Mouse (Mus musculus) neural tube, embryonic 14.5 days (tissue): ENCODE results near the gene Timm13. TPM values are rescaled to one million over a fixed set of nuclear protein-coding genes. Genes with fewer than 3 reads are reported as not detected.

Source experiments
- ATAC-seq: fragments of 200-750 bp; cut with Nextera tagmentation; 2 replicates; pipeline ENCODE4 v1.8.0; 2017; ENCODE audit warnings: low read depth, mild to moderate bottlenecking, moderate TSS enrichment, moderate library complexity
- H3K27ac ChIP-seq: fragments of 300-500 bp; sonication (generic); 2 replicates; pipeline ENCODE4 v1.5.1; 2014; ENCODE audit warnings: low read depth, mild to moderate bottlenecking, control low read depth, low read length, moderate library complexity, mixed read lengths
- H3K27me3 ChIP-seq: fragments of 300-500 bp; sonication (generic); 2 replicates; pipeline ENCODE4 v1.6.1; 2014; ENCODE audit warnings: low read length; ENCODE audit not compliant: control insufficient read depth, insufficient read depth
- H3K36me3 ChIP-seq: fragments of 300-500 bp; sonication (generic); 2 replicates; pipeline ENCODE4 v1.6.1; 2014; ENCODE audit warnings: low read length, mixed read lengths; ENCODE audit not compliant: control insufficient read depth, insufficient read depth
- H3K4me1 ChIP-seq: fragments of 300-500 bp; sonication (generic); 2 replicates; pipeline ENCODE4 v1.6.1; 2014; ENCODE audit warnings: low read length; ENCODE audit not compliant: control insufficient read depth, insufficient read depth
- H3K4me2 ChIP-seq: fragments of 300-500 bp; sonication (generic); 2 replicates; pipeline ENCODE4 v1.6.1; 2014; ENCODE audit warnings: mild to moderate bottlenecking, low read depth, low read length, control low read depth
- H3K4me3 ChIP-seq: fragments of 300-500 bp; sonication (generic); 2 replicates; pipeline ENCODE4 v1.5.1; 2014; ENCODE audit warnings: low read depth, low read length, control low read depth, mixed read lengths
- H3K9ac ChIP-seq: fragments of 300-500 bp; sonication (generic); replicated peaks from 2 replicates; pipeline ENCODE4 v1.6.1; 2014; ENCODE audit warnings: low read depth, mild to moderate bottlenecking, control low read depth, low read length, mixed read lengths
- H3K9me3 ChIP-seq: fragments of 300-500 bp; sonication (generic); 2 replicates; pipeline ENCODE4 v1.6.1; 2016; ENCODE audit warnings: low read length; ENCODE audit not compliant: control insufficient read depth
- WGBS: fragments of 180-500 bp; shearing (Covaris S2); extraction: QIAGEN DNeasy Blood & Tissue Kit; methylation state at CpG from one replicate; pipeline ENCODE4 v1.1.7; 2014; 5-methylcytosine and 5-hydroxymethylcytosine counted together
- polyA plus RNA-seq: library from polyadenylated mRNA; unstranded; fragments of >200 nt; fragmentation: Nextera tagmentation; extraction: Ambion mirVana; gene quantifications from 2 replicates; pipeline ENCODE4 v1.2.1, GENCODE M21; 2014

Timm13 gene
- polyA plus RNA-seq, 1 experiment from 2014 or later, result 352 TPM

DNA sequence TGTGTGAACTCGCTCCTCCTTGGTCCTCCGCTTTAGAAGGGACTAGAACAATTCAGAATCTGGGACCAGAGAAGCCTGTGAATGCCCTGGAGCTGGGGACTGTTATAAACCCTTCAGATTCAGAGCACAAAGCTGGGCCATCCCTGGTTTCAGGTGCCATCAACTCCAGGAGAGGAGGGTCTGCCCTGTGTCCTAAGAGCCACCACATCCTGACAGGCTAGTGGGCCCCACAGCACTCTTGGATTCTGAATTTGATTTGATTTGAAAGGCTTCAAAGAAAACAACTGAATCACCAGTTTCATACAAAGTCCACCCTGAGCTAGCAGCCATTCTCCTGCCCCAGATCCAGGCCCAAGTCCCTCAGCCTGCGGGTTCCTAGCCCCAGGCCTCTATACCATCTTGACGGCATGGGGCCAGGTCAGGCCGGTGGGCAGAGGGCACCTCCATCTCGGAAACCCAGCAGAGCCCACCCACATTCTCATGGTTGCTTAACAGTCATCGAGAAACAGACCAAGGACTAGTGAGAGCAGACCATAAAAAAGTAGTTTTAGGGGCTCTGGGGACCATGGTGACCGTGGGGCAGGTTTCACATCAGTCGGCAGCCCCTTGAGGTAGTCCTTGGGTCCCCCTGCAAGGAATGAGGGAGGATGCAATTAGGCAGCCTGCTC lies 1.6 kb upstream of the Timm13 start:
- 87% methylated on average over 9 of the region's 9 CpGs for WGBS
- H3K27ac ChIP-seq, result no peak overlapping the region
- H3K4me3 ChIP-seq, result no peak overlapping the region
- H3K4me1 ChIP-seq, result peaks cover 19% of the 10 kb centered on the region
- peaks cover 52% of the 10 kb centered on the region for H3K36me3 ChIP-seq
- H3K9ac ChIP-seq, result no peak overlapping the region
- H3K4me2 ChIP-seq, result no peak overlapping the region
- no peaks in the 10 kb centered on the region for H3K27me3 ChIP-seq
- ATAC-seq, result no peak
- H3K9me3 ChIP-seq, result no peaks in the 10 kb centered on the region

DNA sequence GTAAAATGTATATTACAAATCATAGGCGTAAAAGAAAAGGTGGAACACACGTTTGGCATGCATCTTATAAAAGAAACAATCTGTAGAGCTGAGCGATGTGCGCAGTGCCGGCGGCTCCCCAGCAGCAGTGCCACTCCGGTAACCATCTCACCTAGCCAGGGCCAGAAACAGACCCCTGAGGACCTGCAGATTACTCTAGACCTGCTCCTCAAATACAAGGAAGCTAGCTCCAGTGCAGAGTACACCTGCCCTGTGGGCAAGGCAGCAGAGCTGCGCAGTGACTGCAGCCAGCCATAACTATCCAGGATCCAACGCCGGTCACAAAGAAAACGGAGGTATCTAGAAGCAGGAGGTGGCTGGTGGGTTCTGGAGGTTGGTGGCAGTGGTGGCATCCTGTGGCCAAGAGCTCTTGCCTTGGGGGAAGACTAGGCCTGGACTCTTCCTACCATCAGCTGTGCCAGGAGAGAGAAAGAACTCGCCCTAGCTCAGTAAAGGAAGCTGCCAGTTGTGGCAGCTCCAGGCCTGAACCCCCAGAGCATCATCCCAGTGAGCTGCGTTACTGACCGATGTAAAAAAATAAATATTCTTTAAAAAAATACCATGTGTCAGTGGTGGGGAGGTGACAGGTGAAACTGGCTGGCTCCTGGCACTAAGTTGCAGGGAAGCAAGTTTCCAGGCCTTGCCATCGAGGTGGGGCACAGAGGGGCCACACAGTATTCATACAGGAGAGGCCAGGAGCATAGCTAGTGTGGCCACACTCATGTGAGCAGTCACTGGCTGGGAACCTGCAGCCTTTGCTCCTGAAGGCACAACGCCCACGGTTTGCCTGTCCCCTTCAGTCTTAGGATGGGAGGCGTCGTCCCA lies 872 bp upstream of the Timm13 start:
- Histone ChIP-seq H3K9ac (0 out of 2 replicates have a peak overlapping the region, but pooled peaks have one; percentile 4), H3K27ac (0 out of 2 replicates have a peak overlapping the region, but pooled peaks have one; percentile 39), H3K4me1 (peaks cover 19% of the 10 kb centered on the region), H3K4me2 (peak overlapping the region; percentile 93; the same call in 1 of the 2 replicates), H3K36me3 (peaks cover 49% of the 10 kb centered on the region), H3K4me3 (peak overlapping the region; percentile 47; the same call in 1 of the 2 replicates), H3K27me3 (no peaks in the 10 kb centered on the region), H3K9me3 (no peaks in the 10 kb centered on the region)
- WGBS, result 88% methylated on average over 19 of the region's 19 CpGs
- ATAC-seq, result no peak

DNA sequence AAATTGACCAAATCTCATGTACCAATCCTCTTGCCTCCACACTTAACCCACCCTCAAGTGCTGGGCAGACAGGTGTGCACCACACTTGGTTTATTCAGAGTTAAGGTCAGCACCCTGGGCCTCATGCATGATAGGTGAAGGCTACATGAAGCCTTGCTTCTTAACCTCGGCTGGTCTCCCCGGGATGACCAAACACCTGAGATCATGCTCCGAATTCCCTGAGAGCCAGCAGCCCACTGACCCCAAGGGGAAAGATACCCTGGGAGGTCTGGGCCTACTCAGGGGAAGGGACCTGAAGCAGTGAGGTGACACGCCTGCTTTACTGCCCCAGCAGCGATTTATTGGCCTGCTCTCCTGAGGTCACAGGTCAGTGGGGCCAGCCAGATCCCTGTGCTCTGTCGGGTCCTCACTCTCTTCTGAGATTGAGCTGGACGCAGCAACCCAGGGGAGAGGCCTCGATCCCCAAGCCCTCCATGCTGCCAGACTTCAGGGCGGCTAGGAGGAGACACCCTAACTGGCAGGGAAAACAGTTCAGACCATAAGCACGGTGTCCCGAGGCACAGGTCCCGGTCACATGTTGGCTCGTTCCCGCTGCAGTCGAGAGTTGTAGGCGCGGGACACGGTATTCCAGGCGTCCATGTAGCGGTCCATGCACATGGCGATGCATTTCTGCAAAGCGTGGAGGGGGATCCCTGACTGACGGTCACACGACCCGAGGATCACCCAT lies 1.0 kb downstream of the Timm13 start:
- H3K36me3 ChIP-seq, result peaks cover 34% of the 10 kb centered on the region
- ATAC-seq, result peak; percentile 0; the same call in 1 of the 2 replicates

DNA sequence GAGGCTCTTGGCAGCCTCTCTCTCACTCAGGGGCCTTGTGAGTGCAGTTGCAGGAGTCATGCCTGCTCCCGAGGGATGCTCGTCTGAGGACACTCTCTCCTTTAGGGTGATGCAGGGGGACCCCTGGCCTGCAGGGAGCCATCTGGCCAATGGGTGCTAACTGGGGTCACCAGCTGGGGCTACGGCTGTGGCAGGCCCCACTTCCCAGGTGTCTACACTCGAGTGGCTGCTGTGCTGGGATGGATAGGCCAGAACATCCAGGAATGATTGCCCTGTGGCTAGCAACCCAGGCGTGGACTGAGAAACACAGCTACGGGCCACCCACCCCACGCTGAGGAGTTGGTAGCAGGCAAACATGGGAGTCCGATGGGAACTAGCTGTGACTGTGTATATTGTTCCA lies 1.7 kb downstream of the Timm13 start:
- H3K4me1 ChIP-seq, result peaks cover 19% of the 10 kb centered on the region
- H3K27me3 ChIP-seq, result no peaks in the 10 kb centered on the region
- no peak overlapping the region for H3K9ac ChIP-seq
- ATAC-seq, result no peak
- no peak overlapping the region for H3K27ac ChIP-seq
- H3K36me3 ChIP-seq, result peaks cover 28% of the 10 kb centered on the region
- 88% methylated on average over 8 of the region's 8 CpGs for WGBS
- H3K4me3 ChIP-seq, result no peak overlapping the region
- no peaks in the 10 kb centered on the region for H3K9me3 ChIP-seq
- peak overlapping the region; percentile 93; the same call in 1 of the 2 replicates for H3K4me2 ChIP-seq

More for the DNA sequence above, 1.0 kb downstream of the Timm13 start:
- Histone ChIP-seq H3K27me3 (no peaks in the 10 kb centered on the region), H3K4me3 (peak overlapping the region; percentile 47), H3K27ac (peak overlapping the region; percentile 69), H3K9me3 (no peaks in the 10 kb centered on the region), H3K4me1 (peaks cover 19% of the 10 kb centered on the region), H3K9ac (peak overlapping the region; percentile 66), H3K4me2 (peak overlapping the region; percentile 93)
- WGBS, result 16% methylated on average over 25 of the region's 25 CpGs

DNA sequence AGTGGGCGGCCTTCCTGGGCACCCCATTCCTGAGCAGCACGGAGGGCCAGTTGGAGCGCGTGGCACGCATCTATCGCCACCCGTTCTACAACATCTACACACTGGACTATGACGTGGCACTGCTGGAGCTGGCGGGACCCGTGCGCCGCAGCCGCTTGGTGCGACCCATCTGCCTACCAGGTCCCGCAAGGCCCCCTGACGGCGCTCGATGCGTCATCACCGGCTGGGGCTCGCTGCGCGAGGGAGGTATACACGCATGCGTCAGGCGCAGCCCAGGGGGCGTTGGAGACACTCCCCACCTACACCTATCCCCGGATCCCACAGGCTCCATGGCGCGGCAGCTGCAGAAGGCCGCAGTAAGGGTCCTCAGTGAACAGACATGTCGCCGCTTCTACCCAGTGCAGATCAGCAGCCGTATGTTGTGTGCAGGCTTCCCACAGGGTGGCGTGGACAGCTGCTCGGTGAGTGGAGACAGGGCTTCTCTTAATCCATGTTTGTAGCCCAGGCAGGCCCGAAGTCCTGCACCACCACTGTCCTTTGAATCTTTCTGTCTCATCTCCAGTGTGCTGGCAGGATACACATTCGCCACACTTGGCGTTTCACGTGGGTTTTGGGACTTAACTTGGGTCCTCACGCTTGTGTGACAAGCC lies 2.8 kb downstream of the Timm13 start:
- H3K4me3 ChIP-seq, result 0 out of 2 replicates have a peak overlapping the region, but pooled peaks have one; percentile 2

DNA sequence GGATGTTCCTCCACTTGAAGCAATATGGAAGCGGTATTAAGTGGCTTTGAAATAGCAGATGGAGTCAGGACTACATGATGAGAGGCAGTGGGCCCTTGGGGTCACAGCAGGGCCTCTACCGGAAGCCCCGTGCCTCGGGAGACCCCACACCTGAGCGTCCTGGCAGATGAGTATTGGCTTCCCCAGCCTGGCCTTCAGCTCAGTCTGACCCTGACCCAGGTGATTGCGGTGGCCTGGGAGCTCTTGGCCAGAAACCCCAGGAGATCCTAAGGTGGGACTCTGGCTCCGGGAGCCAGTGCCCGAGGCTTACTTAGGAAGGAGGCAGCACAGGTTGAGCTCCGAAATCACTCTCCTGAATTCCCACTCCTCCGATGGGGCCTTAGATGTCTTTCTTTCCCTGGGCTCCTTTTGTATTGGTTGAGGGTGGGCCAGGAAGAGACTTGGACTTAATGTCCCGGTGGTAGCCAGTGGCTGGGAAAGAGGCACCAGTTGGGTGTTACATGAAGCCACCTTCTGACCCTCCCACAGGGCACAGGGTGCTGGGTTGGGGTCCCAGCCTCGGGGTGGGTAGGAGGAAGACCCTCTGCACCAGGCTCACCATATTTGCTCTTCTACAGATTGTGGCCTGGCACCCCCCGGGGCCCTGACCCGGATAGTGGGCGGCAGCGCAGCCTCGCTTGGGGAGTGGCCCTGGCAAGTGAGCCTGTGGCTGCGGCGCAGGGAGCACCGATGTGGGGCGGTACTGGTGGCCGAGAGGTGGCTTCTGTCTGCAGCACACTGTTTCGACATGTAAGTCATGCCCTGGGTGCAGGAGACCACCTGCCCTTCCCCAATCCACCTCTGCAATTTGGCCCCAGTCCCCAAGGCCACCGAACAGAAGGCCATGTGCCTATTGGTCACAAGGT lies 3.9 kb downstream of the Timm13 start:
- Histone ChIP-seq H3K9ac (no peak overlapping the region), H3K4me3 (no peak overlapping the region), H3K9me3 (no peaks in the 10 kb centered on the region), H3K4me2 (no peak overlapping the region), H3K4me1 (peaks cover 19% of the 10 kb centered on the region), H3K27me3 (no peaks in the 10 kb centered on the region), H3K36me3 (peaks cover 6% of the 10 kb centered on the region; the same call in 1 of the 2 replicates), H3K27ac (no peak overlapping the region)
- ATAC-seq, result no peak
- WGBS, result 71% methylated on average over 24 of the region's 24 CpGs

More for the DNA sequence above, 2.8 kb downstream of the Timm13 start:
- Histone ChIP-seq H3K4me1 (peaks cover 19% of the 10 kb centered on the region), H3K4me2 (peak overlapping the region; percentile 24; the same call in 1 of the 2 replicates), H3K9ac (no peak overlapping the region), H3K9me3 (no peaks in the 10 kb centered on the region), H3K27me3 (no peaks in the 10 kb centered on the region), H3K27ac (no peak overlapping the region), H3K36me3 (peaks cover 17% of the 10 kb centered on the region)
- no peak for ATAC-seq
- 30% methylated on average over 41 of the region's 41 CpGs for WGBS

DNA sequence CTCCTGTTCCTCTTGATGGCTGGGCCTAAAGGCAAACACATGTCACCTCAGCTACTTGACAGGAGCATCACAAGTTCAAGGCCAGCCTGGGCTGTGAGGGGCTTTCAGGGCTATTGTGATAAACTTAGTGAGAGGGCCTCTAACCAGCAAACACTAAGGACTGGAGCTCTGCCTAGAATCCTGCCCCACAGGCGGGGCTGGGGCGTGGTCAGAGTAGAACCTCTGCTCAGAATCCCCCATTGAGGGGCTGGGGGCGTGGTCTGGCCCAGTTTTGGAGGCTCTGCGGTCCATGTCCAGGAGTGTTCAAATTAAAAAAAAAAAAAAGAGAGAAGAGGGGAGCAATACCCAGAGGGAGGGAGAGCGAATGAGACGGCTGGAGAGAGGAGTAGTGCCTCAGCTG lies 5.1 kb downstream of the Timm13 start:
- 92% methylated on average over 6 of the region's 6 CpGs for WGBS
- no peak overlapping the region for H3K27ac ChIP-seq
- no peak overlapping the region for H3K4me3 ChIP-seq
- peaks cover 6% of the 10 kb centered on the region; the same call in 1 of the 2 replicates for H3K36me3 ChIP-seq
- H3K9ac ChIP-seq, result no peak overlapping the region
- no peaks in the 10 kb centered on the region for H3K9me3 ChIP-seq
- no peaks in the 10 kb centered on the region for H3K27me3 ChIP-seq
- H3K4me1 ChIP-seq, result peaks cover 17% of the 10 kb centered on the region
- no peak for ATAC-seq
- H3K4me2 ChIP-seq, result no peak overlapping the region
